Mouse (Mus musculus): ENCODE results near the gene Snrpb2. TPM values are rescaled to one million over a fixed set of nuclear protein-coding genes. Genes with fewer than 3 reads are reported as not detected.

Snrpb2 gene
- 83.0 TPM for polyA plus RNA-seq (2017; shearing (Covaris generic))

DNA sequence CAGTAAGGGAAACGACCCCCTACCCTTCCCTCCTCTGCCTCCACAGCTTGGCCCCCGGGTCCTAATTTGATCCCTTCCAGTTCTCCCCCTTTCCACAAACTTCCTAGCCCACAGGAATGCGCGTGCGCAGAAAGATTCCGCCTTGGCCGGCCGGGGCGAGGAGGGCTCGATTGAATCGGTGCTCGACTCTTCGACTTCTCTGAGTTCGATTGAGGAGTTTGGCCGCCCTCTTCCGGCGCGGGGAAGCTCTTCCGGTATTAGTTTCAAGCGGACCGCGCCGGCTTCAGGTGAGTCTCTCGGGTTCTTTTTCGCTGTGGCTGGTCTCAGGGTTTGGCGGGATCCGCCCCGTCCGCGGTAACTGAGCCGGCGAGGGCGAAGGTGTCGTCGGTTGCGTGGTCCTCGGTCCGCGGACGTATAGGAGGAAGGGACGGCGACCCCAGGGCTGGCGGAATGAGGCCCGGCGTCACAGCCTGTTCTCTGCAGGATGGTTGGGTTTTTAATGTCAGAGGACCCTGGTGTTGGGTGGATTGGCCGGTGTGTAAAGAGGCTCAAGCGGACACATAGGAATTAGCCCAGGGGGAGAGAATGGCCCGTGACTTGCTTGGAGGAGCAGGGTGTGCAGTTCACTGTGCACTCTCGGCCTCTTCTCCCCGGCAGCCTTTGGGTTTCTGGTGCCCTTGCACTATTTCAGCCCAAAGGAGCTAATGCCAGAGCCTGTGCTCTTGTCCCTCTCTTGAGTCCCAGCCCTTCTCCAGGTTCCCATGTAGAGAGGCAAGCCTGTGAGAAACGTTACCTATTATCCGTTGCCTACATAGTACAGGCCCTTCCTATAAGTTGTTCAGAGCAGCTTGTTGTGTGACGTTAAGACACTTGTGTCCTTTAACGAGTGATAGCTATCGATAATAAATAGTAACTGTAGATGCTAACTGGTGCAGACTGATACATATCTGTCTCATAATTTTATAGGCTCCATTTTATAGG lies at the start of gene Snrpb2:
Gene Snrpb2, plus strand, starts transcription at position 228 of the 981 bp plus-strand sequence.

GRCm38 (mm10) chr2:143078198-143078851 lies 15.5 kb downstream of the Snrpb2 start, which contains the start of gene Otor:
Gene Otor (plus strand): TSS chr2:143078473.

Other genes with a start within 250 kb of the Snrpb2 start
- 15.8 TPM for gene Kif16b, start 161.5 kb upstream of the Snrpb2 start, polyA plus RNA-seq (2017; shearing (Covaris generic))
- gene Otor, start 15.4 kb downstream of the Snrpb2 start, polyA plus RNA-seq (2017; shearing (Covaris generic)) = not detected

All from activated CD4-positive, CD25-positive, alpha-beta regulatory T cell, adult 9 weeks (primary cell).